Mouse (Mus musculus) forebrain, embryonic 10.5 days (tissue): ENCODE measurements around the gene Acot11. TPM values are rescaled to one million over a fixed set of nuclear protein-coding genes. Genes with fewer than 3 reads are reported as not detected.
"Not testable (repeated sequence)": the region's sequence is repeated elsewhere in the genome, so short reads cannot be mapped to it uniquely, and the experiment has no call there.

ENCODE experiments used
- DNase-seq: peaks from one replicate; pipeline ENCODE4 v3.0.0-alpha.2; 2017; ENCODE audit warnings: low spot score; ENCODE audit errors: extremely low spot score
- H3K27ac ChIP-seq: fragments of 300-500 bp; sonication (generic); 2 replicates; pipeline ENCODE4 v1.5.1; 2016; ENCODE audit warnings: mild to moderate bottlenecking
- H3K27me3 ChIP-seq: fragments of 300-500 bp; sonication (generic); 2 replicates; pipeline ENCODE4 v1.6.1; 2016; ENCODE audit warnings: mild to moderate bottlenecking; ENCODE audit not compliant: poor library complexity, severe bottlenecking
- H3K36me3 ChIP-seq: fragments of 300-500 bp; sonication (generic); replicated peaks from 2 replicates; pipeline ENCODE4 v1.6.1; 2016; ENCODE audit warnings: mild to moderate bottlenecking, moderate library complexity
- H3K4me1 ChIP-seq: fragments of 300-500 bp; sonication (generic); 2 replicates; pipeline ENCODE4 v1.6.1; 2016
- H3K4me3 ChIP-seq: fragments of 300-500 bp; sonication (generic); 2 replicates; pipeline ENCODE4 v1.5.1; 2016; ENCODE audit warnings: mild to moderate bottlenecking, moderate library complexity
- H3K9me3 ChIP-seq: fragments of 300-500 bp; sonication (generic); 2 replicates; pipeline ENCODE4 v1.6.1; 2016; ENCODE audit warnings: mild to moderate bottlenecking, moderate library complexity
- WGBS: fragments of 180-500 bp; shearing (Covaris S2); methylation state at CpG from one replicate; pipeline ENCODE4 v1.1.7; 2016; 5-methylcytosine and 5-hydroxymethylcytosine counted together
- polyA plus RNA-seq: library from polyadenylated mRNA; unstranded; fragments of >200 nt; fragmentation: Nextera tagmentation; extraction: Ambion mirVana; gene quantifications from 2 replicates; pipeline ENCODE4 v1.2.1, GENCODE M21; 2016

The Acot11 gene
- polyA plus RNA-seq, 1 experiment from 2014 or later = 2.1 TPM

- peak overlapping the region; percentile 0; the same call in 1 of the 2 replicates for H3K27ac ChIP-seq
- H3K9me3 ChIP-seq = no peaks in the 10 kb centered on the region
- no peaks in the 10 kb centered on the region for H3K27me3 ChIP-seq
- no peaks in the 10 kb centered on the region for H3K36me3 ChIP-seq
- peaks cover 27% of the 10 kb centered on the region for H3K4me1 ChIP-seq
- 90% methylated on average over 1 of the region's 1 CpGs for WGBS
- DNase-seq = no peak
- H3K4me3 ChIP-seq = no peak overlapping the region
These were observed 57.7 kb downstream of the Acot11 start for GRCm38 (mm10) chr4:106747001-106747580.

DNA sequence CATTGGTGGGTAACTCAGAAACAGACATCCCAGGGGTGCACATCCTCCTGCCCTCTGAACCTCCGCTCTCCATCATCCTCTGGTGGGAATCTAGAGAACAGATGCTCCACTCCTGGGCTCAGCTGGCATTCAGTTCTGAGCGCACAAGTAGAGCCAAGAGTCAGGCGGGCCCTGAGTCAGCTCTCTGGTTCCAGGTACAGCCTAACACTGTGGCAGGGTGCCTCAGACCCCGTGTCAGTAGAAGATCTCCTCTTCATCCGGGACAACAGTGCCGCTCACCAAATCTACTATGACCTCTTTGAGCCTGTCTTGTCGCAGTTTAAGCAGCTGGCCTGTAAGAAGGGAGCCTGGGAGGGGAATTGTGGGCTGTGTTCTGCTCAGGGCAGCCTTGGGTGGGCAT is 58.9 kb downstream of the Acot11 start:
- WGBS = 81% methylated on average over 7 of the region's 7 CpGs
- no peak overlapping the region for H3K27ac ChIP-seq

DNA sequence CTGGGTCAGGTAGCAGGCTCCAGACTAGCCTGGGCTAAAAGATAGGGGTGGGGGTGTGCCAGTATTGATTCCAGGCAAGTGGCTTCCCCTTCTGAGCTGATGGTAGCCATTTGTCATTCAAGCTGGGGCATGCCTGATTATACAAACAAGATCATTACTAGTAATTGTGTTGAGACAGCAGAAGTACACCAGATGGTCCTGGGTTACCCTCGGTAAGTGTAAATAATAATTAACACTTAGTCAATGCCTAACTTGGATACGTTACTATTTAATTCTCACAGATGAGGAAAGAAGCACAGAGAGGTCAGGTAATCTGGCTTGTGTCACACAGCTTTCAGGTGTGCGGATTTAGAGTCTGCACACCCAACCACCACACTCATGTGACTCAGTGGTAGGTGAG is 66.9 kb downstream of the Acot11 start:
- Histone ChIP-seq H3K4me1 (peaks cover 3% of the 10 kb centered on the region; the same call in 1 of the 2 replicates), H3K36me3 (no peaks in the 10 kb centered on the region), H3K27ac (no peak overlapping the region), H3K27me3 (no peaks in the 10 kb centered on the region), H3K4me3 (no peak overlapping the region), H3K9me3 (no peaks in the 10 kb centered on the region)
- no peak for DNase-seq
- WGBS = 84% methylated on average over 3 of the region's 3 CpGs

More for the DNA sequence above, 58.9 kb downstream of the Acot11 start:
- Histone ChIP-seq H3K36me3 (no peaks in the 10 kb centered on the region), H3K9me3 (no peaks in the 10 kb centered on the region), H3K27me3 (no peaks in the 10 kb centered on the region), H3K4me1 (peaks cover 27% of the 10 kb centered on the region), H3K4me3 (no peak overlapping the region)
- no peak for DNase-seq

GRCm38 (mm10) chr4:106736884-106737283 is 67.9 kb downstream of the Acot11 start:
- H3K4me1 ChIP-seq, DNase-seq: not testable (repeated sequence)
- WGBS = 77% methylated on average over 1 of the region's 1 CpGs

GRCm38 (mm10) chr4:106733636-106734035 is 71.2 kb downstream of the Acot11 start, which contains the start of gene Fam151a:
Gene Fam151a, plus strand, starts transcription at chr4:106733889.
- Histone ChIP-seq H3K27ac (no peak within 1 kb of the TSS), H3K9me3 (no peaks in the 10 kb centered on the region), H3K4me1 (peaks cover 3% of the 10 kb centered on the region; the same call in 1 of the 2 replicates), H3K4me3 (no peak within 1 kb of the TSS), H3K27me3 (no peaks in the 10 kb centered on the region), H3K36me3 (no peaks in the 10 kb centered on the region)
- DNase-seq = no peak
- 57% methylated on average over 4 of the region's 4 CpGs for whole genome bisulfite sequencing

More at GRCm38 (mm10) chr4:106736884-106737283, 67.9 kb downstream of the Acot11 start:
- H3K27ac ChIP-seq, H3K27me3 ChIP-seq, H3K4me3 ChIP-seq, H3K9me3 ChIP-seq, H3K36me3 ChIP-seq: not testable (repeated sequence)

DNA sequence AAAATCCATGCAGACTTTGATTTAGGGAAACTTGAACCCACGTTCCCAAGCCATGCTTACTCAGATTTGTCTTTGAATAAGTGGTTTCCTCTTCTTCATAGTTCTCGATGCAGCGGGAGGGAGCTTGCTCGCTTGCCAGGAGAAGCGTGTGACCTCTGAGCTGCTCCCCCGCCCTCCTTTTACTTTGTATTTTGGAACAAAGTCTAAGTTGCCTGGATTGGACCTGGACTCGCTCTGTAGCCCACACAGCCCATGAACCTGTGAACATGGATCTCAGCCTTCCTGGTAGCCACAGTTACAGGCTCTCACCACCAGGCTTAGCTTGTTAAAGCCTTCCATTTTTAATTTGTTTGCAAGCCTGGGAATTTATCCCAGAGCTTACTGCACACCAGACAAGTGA is 74.0 kb downstream of the Acot11 start, which contains the start of gene Mroh7:
Gene Mroh7, minus strand, starts transcription at position 112 of the 400 bp plus-strand sequence.
- Histone ChIP-seq H3K27ac (no peak within 1 kb of the TSS), H3K4me1 (peaks cover 3% of the 10 kb centered on the region; the same call in 1 of the 2 replicates), H3K27me3 (no peaks in the 10 kb centered on the region), H3K4me3 (no peak within 1 kb of the TSS), H3K9me3 (no peaks in the 10 kb centered on the region), H3K36me3 (no peaks in the 10 kb centered on the region)
- WGBS = 86% methylated on average over 7 of the region's 7 CpGs
- DNase-seq = no peak

DNA sequence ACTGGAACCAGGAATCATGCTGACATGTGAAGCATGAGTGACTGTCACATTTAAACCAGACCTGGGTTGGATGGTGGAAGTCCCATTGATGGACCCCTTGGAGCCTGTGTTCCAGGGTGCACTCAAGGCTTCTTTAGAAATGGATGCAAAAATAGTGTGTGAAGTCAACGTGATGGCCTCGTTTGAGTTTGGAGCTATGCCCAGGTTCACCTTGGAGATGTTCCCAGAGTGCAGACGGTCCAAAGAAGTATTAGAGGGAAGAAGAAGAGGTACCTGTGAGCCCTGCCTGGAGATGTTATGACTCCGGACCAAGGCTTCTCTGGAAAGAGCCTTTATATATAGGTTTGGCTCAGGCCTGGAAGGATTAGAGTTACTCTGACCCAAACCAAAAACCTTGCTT is 84.2 kb downstream of the Acot11 start:
- 88% methylated on average over 4 of the region's 4 CpGs for WGBS

DNA sequence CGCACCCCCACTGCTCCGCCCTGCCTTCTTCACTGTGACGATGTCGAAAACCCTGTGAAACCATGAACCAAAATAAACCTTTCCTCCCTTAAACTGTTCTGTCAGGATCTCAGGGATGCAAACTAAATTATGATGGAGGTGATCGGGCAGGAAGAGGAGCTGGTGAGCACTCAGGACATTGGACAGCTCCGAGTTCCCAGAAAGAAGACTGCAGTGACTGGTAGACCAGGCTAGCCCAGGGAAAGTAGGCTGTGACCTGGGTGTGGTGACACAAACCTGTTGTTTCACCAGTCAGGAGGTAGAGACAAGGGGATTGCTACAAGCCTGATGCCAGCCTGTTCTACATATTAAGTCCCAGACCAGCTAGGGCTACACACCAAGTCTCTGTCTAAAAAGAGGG is 91.2 kb downstream of the Acot11 start:
- H3K27me3 ChIP-seq = peaks cover 6% of the 10 kb centered on the region; the same call in 1 of the 2 replicates
- no peaks in the 10 kb centered on the region for H3K36me3 ChIP-seq
- 90% methylated on average over 6 of the region's 6 CpGs for WGBS
- no peak overlapping the region for H3K4me3 ChIP-seq
- peaks cover 4% of the 10 kb centered on the region; the same call in 1 of the 2 replicates for H3K4me1 ChIP-seq
- H3K27ac ChIP-seq = no peak overlapping the region
- no peaks in the 10 kb centered on the region for H3K9me3 ChIP-seq
- DNase-seq = no peak

More for the DNA sequence above, 84.2 kb downstream of the Acot11 start:
- Histone ChIP-seq H3K27me3 (no peaks in the 10 kb centered on the region; the same call in 1 of the 2 replicates), H3K36me3 (no peaks in the 10 kb centered on the region), H3K4me1 (no peaks in the 10 kb centered on the region), H3K27ac (no peak overlapping the region), H3K9me3 (no peaks in the 10 kb centered on the region), H3K4me3 (no peak overlapping the region)
- no peak for DNase-seq

GRCm38 (mm10) chr4:106708408-106708807 is 96.4 kb downstream of the Acot11 start:
- 5% methylated on average over 8 of the region's 8 CpGs for WGBS
- Histone ChIP-seq H3K9me3 (no peaks in the 10 kb centered on the region), H3K27me3 (peaks cover 6% of the 10 kb centered on the region; the same call in 1 of the 2 replicates), H3K4me1 (peaks cover 30% of the 10 kb centered on the region), H3K4me3 (peak overlapping the region; percentile 4; the same call in 1 of the 2 replicates), H3K36me3 (no peaks in the 10 kb centered on the region), H3K27ac (0 out of 2 replicates have a peak overlapping the region, but pooled peaks have one; percentile 16)
- peak; percentile 85 for DNase-seq

DNA sequence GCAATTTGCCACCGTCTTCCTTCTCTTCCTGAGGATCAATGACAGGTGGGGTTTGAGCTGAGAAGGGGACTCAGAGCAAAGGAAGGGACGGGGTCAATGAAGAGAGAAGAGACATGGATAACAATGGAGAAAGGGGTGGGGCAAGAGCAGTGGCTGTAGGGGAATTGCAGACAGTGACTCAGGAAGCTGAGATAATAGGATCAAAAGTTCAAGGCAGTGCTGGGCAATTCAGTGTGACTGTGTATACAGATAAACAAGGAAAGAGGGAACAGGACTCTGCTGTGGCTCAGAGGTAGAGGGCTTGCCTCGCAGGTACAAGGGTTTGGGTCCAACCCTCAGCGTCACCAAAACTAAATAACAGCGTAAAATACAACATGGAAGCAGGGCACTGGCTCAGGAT is 96.8 kb downstream of the Acot11 start:
- Histone ChIP-seq H3K36me3 (no peaks in the 10 kb centered on the region), H3K4me3 (no peak overlapping the region), H3K9me3 (no peaks in the 10 kb centered on the region), H3K27me3 (peaks cover 8% of the 10 kb centered on the region), H3K4me1 (peaks cover 30% of the 10 kb centered on the region), H3K27ac (0 out of 2 replicates have a peak overlapping the region, but pooled peaks have one; percentile 16)
- 44% methylated on average over 5 of the region's 5 CpGs for WGBS
- no peak for DNase-seq

DNA sequence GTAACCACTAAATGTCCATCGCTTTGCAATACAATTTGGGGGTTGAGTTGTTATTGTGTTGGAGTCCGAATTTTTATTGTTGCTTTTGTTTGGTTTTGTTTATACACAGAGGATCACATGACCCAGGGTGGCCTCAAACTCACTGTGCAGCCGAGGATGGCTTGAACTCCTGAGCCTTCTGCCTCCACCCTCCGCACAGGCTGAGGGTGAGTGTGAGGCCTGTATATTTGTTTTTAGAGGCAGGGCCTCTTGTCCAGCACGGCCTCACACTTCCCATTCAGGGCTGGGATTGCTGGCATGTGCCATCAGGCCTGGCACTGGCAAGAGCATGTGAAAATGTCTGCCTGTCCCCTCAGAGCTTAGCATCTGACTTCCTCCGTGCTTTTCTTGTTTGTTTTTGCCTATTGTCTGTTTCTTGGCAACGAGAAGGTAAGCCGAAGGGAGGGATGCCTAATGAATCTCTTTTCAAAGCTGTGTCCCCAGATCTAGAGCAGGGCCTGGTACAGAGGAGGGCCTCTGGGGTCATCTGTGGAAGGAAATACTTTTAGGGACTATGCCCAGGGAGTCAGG is 99.6 kb downstream of the Acot11 start:
- no peaks in the 10 kb centered on the region for H3K36me3 ChIP-seq
- no peak overlapping the region for H3K4me3 ChIP-seq
- H3K27ac ChIP-seq = peak overlapping the region; percentile 76
- H3K4me1 ChIP-seq = peaks cover 44% of the 10 kb centered on the region
- no peaks in the 10 kb centered on the region for H3K9me3 ChIP-seq
- peaks cover 19% of the 10 kb centered on the region for H3K27me3 ChIP-seq
- peak; percentile 23 for DNase-seq
- WGBS = 52% methylated on average over 8 of the region's 8 CpGs

DNA sequence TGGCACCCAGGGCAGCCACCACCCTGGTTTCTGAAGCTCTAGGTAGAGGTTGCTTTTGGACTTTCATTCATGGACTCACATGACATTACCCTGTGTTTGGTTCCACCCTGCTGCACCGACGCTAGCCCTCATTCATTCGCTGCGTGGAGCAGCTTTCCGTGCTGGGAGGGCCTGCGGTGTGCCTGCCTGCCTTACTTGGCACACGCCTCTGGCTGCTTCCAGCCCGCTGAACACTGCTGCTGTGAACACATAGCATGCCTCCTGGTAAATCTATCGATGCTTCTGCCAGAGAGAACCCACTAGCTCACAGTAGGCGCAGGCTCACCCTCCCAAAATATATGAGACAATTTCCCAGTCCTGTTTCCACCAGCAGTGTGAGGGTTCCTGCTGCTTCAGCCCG is 100.4 kb downstream of the Acot11 start:
- 74% methylated on average over 11 of the region's 11 CpGs for WGBS
- H3K9me3 ChIP-seq = no peaks in the 10 kb centered on the region
- no peak for DNase-seq
- no peak overlapping the region for H3K4me3 ChIP-seq
- H3K27me3 ChIP-seq = peaks cover 14% of the 10 kb centered on the region
- 0 out of 2 replicates have a peak overlapping the region, but pooled peaks have one; percentile 20 for H3K27ac ChIP-seq
- H3K4me1 ChIP-seq = peaks cover 51% of the 10 kb centered on the region
- H3K36me3 ChIP-seq = no peaks in the 10 kb centered on the region

GRCm38 (mm10) chr4:106703956-106704355 is 100.8 kb downstream of the Acot11 start:
- H3K4me1 ChIP-seq = peaks cover 51% of the 10 kb centered on the region
- no peaks in the 10 kb centered on the region for H3K9me3 ChIP-seq
- H3K4me3 ChIP-seq = no peak overlapping the region
- 93% methylated on average over 10 of the region's 10 CpGs for WGBS
- no peaks in the 10 kb centered on the region for H3K36me3 ChIP-seq
- peaks cover 13% of the 10 kb centered on the region for H3K27me3 ChIP-seq
- 0 out of 2 replicates have a peak overlapping the region, but pooled peaks have one; percentile 20 for H3K27ac ChIP-seq
- DNase-seq = no peak
